Mouse (Mus musculus): Measurements from ENCODE around the gene Klhl18. TPM values are rescaled to one million over a fixed set of nuclear protein-coding genes. Genes with fewer than 3 reads are reported as not detected.
"Not testable (repeated sequence)": the region's sequence is repeated elsewhere in the genome, so short reads cannot be mapped to it uniquely, and the experiment has no call there.

Gene Klhl18
- polyA plus RNA-seq, 1 experiment from 2014 or later = 9.2 TPM

DNA sequence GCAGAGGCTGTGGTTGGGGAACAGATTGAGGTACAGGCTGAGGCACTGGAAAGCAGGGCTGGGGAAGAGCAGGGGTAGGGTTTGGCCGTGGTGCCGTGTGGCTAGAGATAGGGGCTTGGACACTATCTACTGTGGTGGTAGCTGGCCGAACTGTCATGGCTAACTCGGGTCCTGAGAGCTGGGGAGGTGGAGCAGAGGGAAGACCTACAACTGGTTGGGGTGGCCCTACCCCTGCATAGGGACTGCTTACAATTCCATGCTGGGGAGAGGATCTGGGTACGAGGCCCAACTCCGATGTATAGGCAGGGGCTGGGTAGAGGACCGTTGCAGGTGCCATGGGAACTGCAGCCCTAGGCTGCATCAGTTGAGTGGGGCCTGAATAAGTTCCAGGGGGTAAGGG is 88.5 kb downstream of the Klhl18 start:
- H3K36me3 ChIP-seq (ENCODE audit: control insufficient read depth, insufficient read depth, low read length) = peaks cover 23% of the 10 kb centered on the region
- H3K27ac ChIP-seq (ENCODE audit: low read depth, low read length) = no peak overlapping the region
- no peaks in the 10 kb centered on the region for H3K9me3 ChIP-seq (ENCODE audit: control insufficient read depth, low read length)
- no peaks in the 10 kb centered on the region for H3K27me3 ChIP-seq (ENCODE audit: control insufficient read depth, insufficient read depth, low read length)
- ATAC-seq (ENCODE audit: low FRiP score) = no peak
- no peak for DNase-seq (ENCODE audit: low spot score)
- no peak overlapping the region for H3K4me2 ChIP-seq (replicated peaks; ENCODE audit: low read depth, low read length)
- H3K9ac ChIP-seq (ENCODE audit: low read depth, low read length) = no peak overlapping the region
- no peak overlapping the region for H3K4me3 ChIP-seq (ENCODE audit: low read depth, low read length)
- 94% methylated on average over 7 of the region's 7 CpGs for WGBS
- H3K4me1 ChIP-seq (replicated peaks; ENCODE audit: control insufficient read depth, insufficient read depth, low read length) = no peaks in the 10 kb centered on the region

DNA sequence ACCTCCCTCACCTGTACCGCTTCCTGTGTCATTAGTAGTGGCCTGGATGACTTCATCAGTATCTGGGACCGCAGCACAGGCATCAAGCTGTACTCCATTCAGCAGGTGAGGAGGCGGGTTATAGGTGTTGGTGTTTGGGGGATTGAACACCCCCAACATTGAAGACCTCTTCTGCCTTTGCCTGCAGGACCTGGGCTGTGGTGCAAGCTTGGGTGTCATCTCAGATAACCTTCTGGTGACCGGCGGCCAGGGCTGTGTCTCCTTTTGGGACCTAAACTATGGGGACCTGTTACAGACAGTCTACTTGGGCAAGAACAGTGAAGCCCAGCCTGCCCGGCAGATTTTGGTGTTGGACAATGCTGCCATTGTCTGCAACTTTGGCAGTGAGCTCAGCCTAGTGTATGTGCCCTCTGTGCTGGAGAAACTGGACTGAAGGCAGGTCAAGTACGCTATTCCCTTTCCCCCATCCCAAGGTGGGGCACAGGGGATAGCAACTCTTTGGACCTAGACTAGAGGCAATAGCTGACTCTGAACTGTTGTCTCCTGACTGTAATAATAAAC is 92.0 kb downstream of the Klhl18 start:
- Histone ChIP-seq H3K4me1 (replicated peaks; ENCODE audit: control insufficient read depth, insufficient read depth, low read length) (no peaks in the 10 kb centered on the region), H3K27me3 (ENCODE audit: control insufficient read depth, insufficient read depth, low read length) (no peaks in the 10 kb centered on the region), H3K36me3 (ENCODE audit: control insufficient read depth, insufficient read depth, low read length) (peaks cover 20% of the 10 kb centered on the region), H3K4me3 (ENCODE audit: low read depth, low read length) (no peak overlapping the region), H3K27ac (ENCODE audit: low read depth, low read length) (no peak overlapping the region), H3K9me3 (ENCODE audit: control insufficient read depth, low read length) (no peaks in the 10 kb centered on the region), H3K9ac (ENCODE audit: low read depth, low read length) (no peak overlapping the region), H3K4me2 (replicated peaks; ENCODE audit: low read depth, low read length) (no peak overlapping the region)
- DNase-seq (ENCODE audit: low spot score) (no peak), ATAC-seq (ENCODE audit: low FRiP score) (no peak)
- 90% methylated on average over 7 of the region's 7 CpGs for WGBS

DNA sequence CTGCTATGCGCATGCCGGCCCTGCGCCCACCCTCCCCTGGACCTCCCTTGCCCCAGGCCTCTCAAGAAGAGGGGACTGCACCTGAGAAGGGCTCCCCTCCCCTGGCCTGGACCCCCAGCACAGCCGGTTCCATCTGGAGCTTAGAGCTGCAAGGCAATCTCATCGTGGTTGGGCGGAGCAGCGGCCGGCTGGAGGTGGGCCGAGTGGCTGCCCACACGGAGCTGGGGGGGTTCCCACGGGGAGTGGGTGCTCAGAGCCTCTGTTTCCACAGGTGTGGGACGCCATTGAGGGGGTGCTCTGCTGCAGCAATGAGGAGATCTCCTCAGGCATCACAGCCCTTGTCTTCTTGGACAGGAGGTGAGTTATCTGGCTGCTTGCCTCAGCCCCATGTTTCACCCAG is 95.2 kb downstream of the Klhl18 start:
- H3K9me3 ChIP-seq (ENCODE audit: control insufficient read depth, low read length) = no peaks in the 10 kb centered on the region
- H3K4me1 ChIP-seq (replicated peaks; ENCODE audit: control insufficient read depth, insufficient read depth, low read length) = no peaks in the 10 kb centered on the region
- no peak overlapping the region for H3K4me3 ChIP-seq (ENCODE audit: low read depth, low read length)
- DNase-seq (ENCODE audit: low spot score) (no peak), ATAC-seq (ENCODE audit: low FRiP score) (no peak)
- no peak overlapping the region for H3K4me2 ChIP-seq (replicated peaks; ENCODE audit: low read depth, low read length)
- no peak overlapping the region for H3K27ac ChIP-seq (ENCODE audit: low read depth, low read length)
- 89% methylated on average over 12 of the region's 12 CpGs for WGBS
- no peaks in the 10 kb centered on the region for H3K27me3 ChIP-seq (ENCODE audit: control insufficient read depth, insufficient read depth, low read length)
- no peak overlapping the region for H3K9ac ChIP-seq (ENCODE audit: low read depth, low read length)
- H3K36me3 ChIP-seq (ENCODE audit: control insufficient read depth, insufficient read depth, low read length) = peaks cover 11% of the 10 kb centered on the region

DNA sequence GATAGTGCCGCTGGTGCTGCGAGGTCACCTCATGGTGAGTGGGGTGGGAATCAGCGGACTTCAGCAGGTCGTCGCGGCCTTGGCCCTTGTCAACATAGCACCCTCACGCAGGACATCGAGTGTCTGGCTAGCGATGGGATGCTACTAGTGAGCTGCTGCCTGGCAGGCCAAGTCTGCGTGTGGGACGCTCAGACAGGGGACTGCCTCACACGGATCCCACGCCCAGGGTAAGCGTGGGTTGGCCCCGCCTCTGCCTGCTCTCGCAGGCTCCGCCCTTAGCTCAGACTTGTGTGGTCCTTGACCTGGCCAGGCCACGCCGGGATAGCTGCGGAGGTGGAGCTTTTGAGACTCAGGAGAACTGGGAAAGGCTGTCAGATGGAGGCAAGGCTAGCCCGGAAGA is 95.8 kb downstream of the Klhl18 start:
- ATAC-seq (ENCODE audit: low FRiP score) (0 out of 2 replicates have a peak, but pooled peaks have one; percentile 49), DNase-seq (ENCODE audit: low spot score) (no peak)
- peaks cover 11% of the 10 kb centered on the region for H3K36me3 ChIP-seq (ENCODE audit: control insufficient read depth, insufficient read depth, low read length)
- H3K4me1 ChIP-seq (replicated peaks; ENCODE audit: control insufficient read depth, insufficient read depth, low read length) = no peaks in the 10 kb centered on the region
- WGBS = 45% methylated on average over 21 of the region's 21 CpGs
- no peak overlapping the region for H3K4me3 ChIP-seq (ENCODE audit: low read depth, low read length)
- H3K27ac ChIP-seq (ENCODE audit: low read depth, low read length) = no peak overlapping the region
- no peak overlapping the region for H3K4me2 ChIP-seq (replicated peaks; ENCODE audit: low read depth, low read length)
- no peak overlapping the region for H3K9ac ChIP-seq (ENCODE audit: low read depth, low read length)
- no peaks in the 10 kb centered on the region for H3K27me3 ChIP-seq (ENCODE audit: control insufficient read depth, insufficient read depth, low read length)
- H3K9me3 ChIP-seq (ENCODE audit: control insufficient read depth, low read length) = no peaks in the 10 kb centered on the region

DNA sequence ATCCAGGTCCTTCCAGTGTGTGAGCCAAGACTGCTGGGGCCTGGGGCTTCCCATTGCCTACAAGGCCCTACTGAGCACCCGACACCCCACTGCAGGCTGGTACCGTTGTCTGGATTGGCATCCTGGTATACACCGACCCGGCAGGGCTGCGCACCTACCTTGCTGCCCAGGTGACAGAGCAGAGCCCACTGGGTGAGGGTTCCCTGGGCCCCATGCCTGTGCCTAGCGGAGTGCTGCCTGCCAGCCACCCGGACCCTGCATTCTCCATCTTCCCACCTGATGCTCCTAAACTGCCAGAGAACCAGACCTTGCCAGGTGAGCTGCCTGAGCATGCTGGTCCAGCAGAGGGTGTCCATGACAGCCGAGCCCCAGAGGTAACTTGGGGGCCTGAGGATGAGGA is 97.1 kb downstream of the Klhl18 start:
- H3K9me3 ChIP-seq (ENCODE audit: control insufficient read depth, low read length) = no peaks in the 10 kb centered on the region
- no peak overlapping the region for H3K4me3 ChIP-seq (ENCODE audit: low read depth, low read length)
- no peak for DNase-seq (ENCODE audit: low spot score)
- no peak for ATAC-seq (ENCODE audit: low FRiP score)
- no peak overlapping the region for H3K9ac ChIP-seq (ENCODE audit: low read depth, low read length)
- no peak overlapping the region for H3K27ac ChIP-seq (ENCODE audit: low read depth, low read length)
- H3K4me2 ChIP-seq (replicated peaks; ENCODE audit: low read depth, low read length) = no peak overlapping the region
- H3K36me3 ChIP-seq (ENCODE audit: control insufficient read depth, insufficient read depth, low read length) = peaks cover 10% of the 10 kb centered on the region
- no peaks in the 10 kb centered on the region for H3K4me1 ChIP-seq (replicated peaks; ENCODE audit: control insufficient read depth, insufficient read depth, low read length)
- 93% methylated on average over 8 of the region's 8 CpGs for WGBS
- no peaks in the 10 kb centered on the region for H3K27me3 ChIP-seq (ENCODE audit: control insufficient read depth, insufficient read depth, low read length)

DNA sequence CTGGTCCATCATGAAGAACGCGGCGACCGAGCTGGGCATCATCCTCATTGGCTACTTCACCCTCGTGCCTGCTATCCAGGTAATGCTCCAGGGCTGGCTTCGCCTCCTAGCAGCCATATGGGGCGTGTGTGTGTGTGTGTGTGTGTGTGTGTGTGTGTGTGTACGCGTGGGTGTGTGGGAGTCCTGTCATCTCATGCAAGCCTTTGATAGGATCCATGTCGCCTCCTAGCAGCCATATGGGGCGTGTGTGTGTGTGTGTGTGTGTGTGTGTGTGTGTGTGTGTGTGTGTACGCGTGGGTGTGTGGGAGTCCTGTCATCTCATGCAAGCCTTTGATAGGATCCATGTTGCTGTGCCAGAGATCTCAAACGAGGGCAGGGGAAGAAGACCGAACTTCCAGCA is 98.8 kb downstream of the Klhl18 start:
- H3K4me3 ChIP-seq (ENCODE audit: low read depth, low read length); ATAC-seq (ENCODE audit: low FRiP score); H3K27ac ChIP-seq (ENCODE audit: low read depth, low read length); H3K36me3 ChIP-seq (ENCODE audit: control insufficient read depth, insufficient read depth, low read length); H3K27me3 ChIP-seq (ENCODE audit: control insufficient read depth, insufficient read depth, low read length); H3K4me1 ChIP-seq (replicated peaks; ENCODE audit: control insufficient read depth, insufficient read depth, low read length); H3K9ac ChIP-seq (ENCODE audit: low read depth, low read length); H3K9me3 ChIP-seq (ENCODE audit: control insufficient read depth, low read length); DNase-seq (ENCODE audit: low spot score); H3K4me2 ChIP-seq (replicated peaks; ENCODE audit: low read depth, low read length): not testable (repeated sequence)
- 95% methylated on average over 14 of the region's 15 CpGs for WGBS

Other genes with a start within 250 kb of the Klhl18 start
- 12.6 and 15.0 TPM in 2 replicates for gene Cspg5, start 232.9 kb downstream of the Klhl18 start, polyA plus RNA-seq (2014; fragmentation: Nextera tagmentation; extraction: Ambion mirVana)
- gene Elp6, start 171.5 kb downstream of the Klhl18 start, polyA plus RNA-seq (2014; fragmentation: Nextera tagmentation; extraction: Ambion mirVana) = 35.1 and 41.9 TPM in 2 replicates
- gene Scap, start 143.4 kb downstream of the Klhl18 start, polyA plus RNA-seq (2014; fragmentation: Nextera tagmentation; extraction: Ambion mirVana) = 22.5 and 26.0 TPM in 2 replicates
- gene Ptpn23, start 68.5 kb downstream of the Klhl18 start, polyA plus RNA-seq (2014; fragmentation: Nextera tagmentation; extraction: Ambion mirVana) = 15.3 and 18.5 TPM in 2 replicates
- 0.14 and 0.45 TPM in 2 replicates for gene Ngp, start 56.9 kb downstream of the Klhl18 start, polyA plus RNA-seq (2014; fragmentation: Nextera tagmentation; extraction: Ambion mirVana)
- gene Kif9, start 264 bp upstream of the Klhl18 start, polyA plus RNA-seq (2014; fragmentation: Nextera tagmentation; extraction: Ambion mirVana) = 3.3 and 3.9 TPM in 2 replicates
- 48.3 and 60.9 TPM in 2 replicates for gene Setd2, start 55.9 kb upstream of the Klhl18 start, polyA plus RNA-seq (2014; fragmentation: Nextera tagmentation; extraction: Ambion mirVana)
- gene Nradd, start 147.8 kb upstream of the Klhl18 start, polyA plus RNA-seq (2014; fragmentation: Nextera tagmentation; extraction: Ambion mirVana) = 21.9 and 22.0 TPM in 2 replicates
- 1.9 and 2.4 TPM in 2 replicates for gene Nbeal2, start 177.5 kb upstream of the Klhl18 start, polyA plus RNA-seq (2014; fragmentation: Nextera tagmentation; extraction: Ambion mirVana)
- gene Ccdc12, start 179.8 kb upstream of the Klhl18 start, polyA plus RNA-seq (2014; fragmentation: Nextera tagmentation; extraction: Ambion mirVana) = 141 and 145 TPM in 2 replicates

Measured in hindbrain, embryonic 11.5 days (tissue).